Mouse (Mus musculus) T-cell, adult 2 months (primary cell): ENCODE measurements around the gene Mdh1b.

Experiments used
- DNase-seq: peaks from one replicate; pipeline ENCODE4 v3.0.0; 2022; ENCODE audit warnings: low spot score

Mdh1b gene

DNA sequence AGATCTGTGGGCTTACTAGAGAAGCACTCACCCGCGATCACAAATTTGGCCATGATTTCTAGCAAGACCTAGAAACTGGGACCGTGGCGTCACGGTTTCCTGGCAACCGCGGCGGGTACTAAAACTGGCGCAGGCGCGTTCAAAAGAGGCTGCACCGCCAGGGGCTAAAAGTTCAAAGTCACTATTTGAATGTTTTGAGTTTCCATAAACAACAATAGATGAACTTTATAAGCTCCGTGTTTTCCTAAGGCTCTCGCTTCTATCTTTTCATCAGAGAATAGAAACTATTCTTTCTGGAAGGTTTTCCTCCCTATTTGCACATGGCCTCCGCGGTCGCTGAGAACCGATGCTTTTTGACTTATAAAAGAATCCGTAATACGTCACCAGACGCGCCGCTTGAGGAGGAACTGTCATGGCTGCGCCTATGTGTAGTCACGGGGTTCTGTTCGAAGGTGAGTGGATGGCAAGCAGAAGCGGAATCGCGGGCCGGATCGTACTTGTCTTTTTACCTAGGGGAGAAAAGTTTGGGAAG, at the start of gene Mdh1b, which contains the start of gene Fastkd2:
TSS of gene Mdh1b (minus strand) at position 79 of the 532 bp plus-strand sequence.
TSS of gene Fastkd2 (plus strand) at position 375 of the 532 bp plus-strand sequence.
- peak; percentile 88 for DNase-seq

DNA sequence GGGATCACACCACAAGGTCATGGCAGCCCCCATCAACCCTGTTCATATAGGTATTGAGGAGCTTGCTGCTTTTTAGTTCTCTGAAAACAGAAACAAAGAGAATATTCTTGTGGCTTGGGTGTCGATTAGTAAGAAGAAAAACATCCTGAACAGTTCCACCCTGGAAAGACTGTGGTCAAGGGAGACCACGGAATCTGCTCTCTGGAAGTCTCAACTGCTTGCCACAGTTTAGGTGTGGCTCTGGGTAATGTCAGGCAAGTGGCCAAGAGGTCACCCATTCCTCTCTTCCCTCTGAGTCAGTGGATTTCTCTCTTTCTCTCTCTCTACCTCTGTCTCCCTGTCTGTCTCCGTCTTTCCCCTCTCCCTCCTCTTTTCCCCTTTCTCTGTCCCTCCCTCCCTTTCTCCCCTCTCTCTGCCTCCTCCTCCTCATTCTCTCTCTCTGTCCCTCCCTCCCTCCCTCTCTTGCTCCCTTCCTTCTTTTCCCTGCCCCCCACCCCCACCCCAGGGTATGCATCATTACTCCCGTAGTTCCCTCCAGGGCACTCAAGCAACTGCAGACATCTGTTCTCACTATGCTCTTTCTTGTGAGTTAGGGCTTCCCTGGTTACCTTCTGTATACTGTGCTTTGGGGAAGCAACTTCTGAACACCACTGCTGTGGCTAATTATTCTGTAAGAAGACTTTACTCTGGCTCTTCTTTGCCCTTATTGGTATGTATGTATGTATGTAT, 46.9 kb upstream of the Mdh1b start:
- DNase-seq = no peak

- DNase-seq = no peak
Observed at GRCm38 (mm10) chr1:63776396-63776795, 46.3 kb upstream of the Mdh1b start.

GRCm38 (mm10) chr1:63770309-63770708, 40.2 kb upstream of the Mdh1b start:
- DNase-seq = no peak

DNA sequence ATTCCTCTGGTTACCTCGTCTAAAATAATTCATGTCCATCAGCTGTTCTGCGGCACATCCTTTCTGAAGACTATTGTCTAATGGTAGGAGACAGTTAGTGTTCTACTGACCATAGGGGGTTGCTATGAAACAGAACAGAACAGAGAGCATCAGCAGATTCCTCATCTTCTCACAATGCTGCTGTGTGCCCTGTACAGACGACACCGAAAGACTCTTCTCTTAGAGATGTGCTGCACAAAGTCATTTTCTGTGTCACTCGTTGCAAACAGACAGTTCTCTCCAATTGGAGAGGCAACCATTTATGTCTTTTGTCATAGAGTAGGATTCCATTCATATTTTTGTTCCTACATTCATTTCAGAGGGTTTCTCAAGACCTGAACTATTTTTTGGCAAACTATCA, 39.0 kb upstream of the Mdh1b start, which contains the start of gene 4933402D24Rik:
TSS of gene 4933402D24Rik (minus strand) at position 101 of the 400 bp plus-strand sequence.
- DNase-seq = no peak

DNA sequence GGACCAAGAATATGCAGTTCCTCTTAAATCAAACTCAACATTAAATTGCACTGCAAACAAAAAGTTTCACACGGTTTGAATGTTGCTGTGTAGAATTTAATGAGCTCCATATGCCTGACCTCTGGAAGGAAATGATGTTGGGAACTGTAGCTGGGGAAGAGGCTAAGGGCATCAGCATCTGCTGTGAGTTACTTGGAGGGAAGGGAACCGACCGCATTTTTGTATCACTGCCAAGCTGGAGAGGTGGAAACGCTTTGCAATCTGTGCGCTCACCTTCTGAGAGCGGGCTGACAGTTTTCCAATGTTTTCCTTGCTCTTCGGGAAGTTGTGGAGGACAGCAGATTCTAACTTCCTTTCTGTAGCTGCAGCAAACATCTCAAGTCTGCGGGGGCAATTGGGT, 38.0 kb upstream of the Mdh1b start:
- no peak for DNase-seq

GRCm38 (mm10) chr1:63764395-63764794, 34.3 kb upstream of the Mdh1b start:
- no peak for DNase-seq

DNA sequence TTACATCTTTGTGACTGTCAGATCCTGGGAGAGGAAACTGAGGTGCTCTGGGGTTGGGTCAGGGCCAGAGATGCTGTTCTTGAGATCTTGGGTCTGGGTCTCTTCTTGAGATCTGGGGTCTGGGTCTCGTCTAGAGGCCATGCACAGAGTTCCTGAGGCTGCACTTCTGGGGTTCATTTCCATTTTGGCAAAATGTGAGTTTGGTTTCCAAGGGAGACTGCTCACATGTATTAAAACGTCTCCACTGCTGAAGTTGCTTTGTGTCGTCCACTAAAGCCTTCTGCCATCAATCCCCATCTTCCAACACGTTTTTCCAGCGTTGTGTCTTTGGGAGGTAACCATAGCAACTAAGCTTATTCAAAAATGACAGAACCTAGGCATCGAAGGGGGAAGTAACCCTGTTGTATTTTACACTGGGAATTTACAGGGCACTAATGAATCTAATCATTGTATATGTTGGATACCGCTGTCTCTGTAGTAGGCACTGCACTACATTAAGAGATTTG, 33.8 kb upstream of the Mdh1b start:
- DNase-seq = no peak

GRCm38 (mm10) chr1:63763212-63763694, 33.1 kb upstream of the Mdh1b start:
- DNase-seq = no peak

DNA sequence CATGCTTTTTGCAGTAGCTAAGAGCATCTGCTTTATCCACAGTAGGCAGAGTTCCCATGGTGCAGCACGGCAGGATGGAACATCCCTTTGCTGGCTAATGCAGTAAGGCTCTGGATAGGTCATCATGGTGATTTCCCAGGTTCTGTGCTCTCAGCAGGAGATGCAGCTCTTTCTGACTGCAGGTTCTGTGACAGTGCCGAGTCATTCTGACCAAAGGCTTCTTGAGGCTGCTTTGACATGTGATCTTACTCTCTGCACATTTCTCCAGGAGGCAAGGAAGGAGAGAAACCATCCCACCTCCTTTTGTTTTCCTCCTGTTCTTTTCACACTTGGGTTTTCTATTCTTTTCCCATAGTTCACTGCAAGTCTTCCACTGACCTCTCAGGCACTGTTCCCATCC, 25.9 kb upstream of the Mdh1b start:
- DNase-seq = no peak

GRCm38 (mm10) chr1:63729796-63730195, 322 bp downstream of the Mdh1b start:
- no peak for DNase-seq

GRCm38 (mm10) chr1:63720161-63720560, 10.0 kb downstream of the Mdh1b start:
- DNase-seq = no peak

GRCm38 (mm10) chr1:63708876-63709275, 21.2 kb downstream of the Mdh1b start:
- no peak for DNase-seq

- no peak for DNase-seq
Observed at GRCm38 (mm10) chr1:63705733-63706132, 24.4 kb downstream of the Mdh1b start.

GRCm38 (mm10) chr1:63696861-63697260, 33.3 kb downstream of the Mdh1b start:
- no peak for DNase-seq

DNA sequence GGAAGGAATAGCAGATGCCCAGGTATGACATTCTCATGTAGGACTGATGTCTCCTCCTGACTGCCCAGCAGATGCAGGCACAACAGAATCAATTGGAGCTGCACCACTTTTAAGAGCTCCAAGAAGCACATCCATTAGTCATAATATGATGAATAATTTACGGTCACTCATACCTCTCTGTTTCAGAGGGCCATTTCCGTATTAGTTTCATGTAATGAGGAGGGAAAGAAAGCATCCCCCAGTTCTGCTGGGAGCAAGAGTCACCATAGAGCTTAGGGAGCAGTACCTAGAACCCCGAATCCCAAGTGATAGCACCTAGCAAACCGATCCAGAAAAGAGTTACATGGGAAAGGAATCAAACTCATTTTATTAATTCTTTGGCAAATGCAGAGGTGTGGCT, 43.3 kb downstream of the Mdh1b start, which contains the start of gene Dytn:
TSS of gene Dytn (minus strand) at position 101 of the 400 bp plus-strand sequence.
- DNase-seq = no peak

DNA sequence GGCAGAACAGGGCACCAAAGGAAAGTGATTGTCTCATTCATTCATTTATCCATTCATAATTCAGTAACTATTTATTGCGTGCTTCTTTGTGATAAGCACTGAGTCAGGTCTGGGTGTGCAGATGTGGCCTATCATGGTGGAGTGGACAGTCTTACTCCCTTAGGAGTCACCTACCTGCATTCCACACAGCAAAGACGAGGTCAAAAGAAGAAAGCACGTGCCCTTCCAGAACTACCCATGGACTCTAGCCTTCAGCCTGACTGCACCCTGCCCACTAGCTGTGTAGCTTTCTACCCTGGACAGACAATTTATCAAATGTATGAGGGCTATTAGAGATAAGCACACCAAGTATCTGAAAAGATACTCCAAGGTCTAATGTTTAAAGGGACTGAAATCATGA, 54.1 kb downstream of the Mdh1b start:
- DNase-seq = no peak

DNA sequence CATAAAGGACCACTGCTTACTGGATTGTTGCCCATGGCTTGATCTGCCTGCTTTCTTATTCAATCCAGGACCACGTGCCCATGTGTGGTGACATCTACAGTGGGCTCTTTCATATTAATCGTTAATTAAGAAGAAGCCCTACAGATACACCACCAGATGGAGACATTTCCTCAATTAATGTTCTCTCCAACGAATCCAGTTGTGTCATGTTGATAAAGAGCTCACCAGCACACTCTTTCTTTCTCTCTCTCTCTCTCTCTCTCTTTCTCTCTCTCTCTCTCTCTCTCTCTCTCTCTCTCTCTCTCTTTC, 61.3 kb downstream of the Mdh1b start:
- no peak for DNase-seq

- DNase-seq = no peak
Observed at GRCm38 (mm10) chr1:63667949-63668851, 61.9 kb downstream of the Mdh1b start.

- no peak for DNase-seq
Observed at GRCm38 (mm10) chr1:63667201-63667948, 62.7 kb downstream of the Mdh1b start.

DNA sequence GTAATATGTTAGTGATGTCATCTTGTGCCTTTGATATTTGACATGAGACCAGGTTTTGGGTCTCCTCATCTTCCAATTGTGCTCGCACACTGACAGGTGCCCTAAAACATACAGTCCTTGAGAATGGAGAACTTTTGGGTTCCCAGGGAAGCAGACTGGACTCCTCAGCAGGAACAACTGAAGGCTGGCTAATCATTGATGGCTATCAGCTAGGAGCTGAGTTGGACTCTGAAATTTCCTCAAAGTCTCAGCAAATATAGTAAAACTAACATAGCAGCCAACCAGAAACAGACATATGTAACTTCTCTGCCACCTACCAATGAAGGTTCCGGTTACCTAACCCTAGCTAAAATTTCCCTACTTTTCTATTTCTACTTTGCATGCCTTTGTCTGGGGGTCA, 64.0 kb downstream of the Mdh1b start:
- DNase-seq = no peak

GRCm38 (mm10) chr1:63659591-63659990, 70.5 kb downstream of the Mdh1b start:
- peak; percentile 31 for DNase-seq
